Mouse (Mus musculus): ENCODE results near the gene Ppp1r14d.

DNA sequence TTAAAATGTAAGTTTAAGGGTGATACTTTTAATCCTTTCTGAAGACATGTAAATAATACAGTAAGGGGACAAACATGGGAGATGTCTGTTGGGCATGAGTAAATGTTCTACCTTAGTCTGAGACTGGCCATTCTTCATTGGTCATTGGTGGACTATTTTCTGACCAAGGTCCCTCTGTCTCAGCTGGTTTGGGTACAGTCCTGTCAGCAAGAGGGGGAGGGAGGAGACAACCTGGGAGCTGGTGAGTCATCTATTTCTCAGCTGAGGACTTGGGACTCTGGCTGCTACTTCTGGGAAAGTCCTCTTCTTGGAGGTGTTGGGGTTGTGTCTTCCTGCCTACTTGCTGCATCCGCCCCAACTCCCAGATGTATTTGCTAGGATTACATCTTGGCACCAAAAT is 44.4 kb upstream of the Ppp1r14d start:
- TF ChIP-seq CTCF (IDR thresholded peaks at IDR 0.05), result no peak
- no peak for TF ChIP-seq POLR2A (IDR thresholded peaks at IDR 0.05; ENCODE audit: insufficient read depth, low read depth, low read length)
- TF ChIP-seq EP300 (IDR thresholded peaks at IDR 0.05; ENCODE audit: insufficient read depth, low read depth, low read length), result no peak

Data from heart, adult 2 months (tissue).